Comparison of ENCODE assay signal across 21 mouse cellular contexts in the genomic region with DNA sequence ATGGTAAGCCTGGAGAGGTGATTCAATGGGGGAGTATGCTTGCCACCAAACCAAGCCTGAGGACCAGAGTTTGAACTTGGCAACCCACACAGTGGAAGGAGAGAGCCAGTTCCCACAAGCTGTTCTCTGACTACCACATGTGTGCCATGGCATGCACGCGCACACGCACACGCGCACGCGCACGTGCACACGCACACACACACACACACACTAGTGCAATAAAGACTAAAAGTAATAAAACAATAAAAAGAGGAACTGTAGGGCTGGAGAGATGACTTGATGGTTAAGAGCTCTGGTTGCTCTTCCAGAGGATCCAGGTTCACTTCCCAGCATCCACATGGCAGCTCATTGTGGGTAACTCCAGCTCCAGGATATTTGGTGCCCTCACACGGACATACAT. TPM values are rescaled to one million over a fixed set of nuclear protein-coding genes. Genes with fewer than 3 reads are reported as not detected.
DNase-seq lines count a peak whose midpoint lies in the region; ATAC-seq and TF ChIP-seq lines count a peak whose summit lies in the region.
"Had no signal": no experiment of that assay in that cellular context is flagged by ENCODE, and none has a peak within 500 bp of the region (broad histone marks: within the 10 kb centered on the region; RNA-seq: fewer than 3 reads in every experiment).

No protein-coding gene starts in this region.

- H3K9me3 ChIP-seq in heart, embryonic 10.5 days: no peaks in the 10 kb centered on the region
- H3K9me3 ChIP-seq in heart, embryonic 16.5 days (replicated peaks; ENCODE audit: control insufficient read depth, low read length): peaks cover 3% of the 10 kb centered on the region; the same call in 1 of the 2 replicates
- H3K9me3 ChIP-seq in midbrain, embryonic 10.5 days (replicated peaks): 0 out of 2 replicates have a peak, but pooled peaks cover 3% of the 10 kb centered on the region
- no peaks in the 10 kb centered on the region for H3K9me3 ChIP-seq in midbrain, postnatal 0 days (ENCODE audit: low read length)
- no peaks in the 10 kb centered on the region for H3K9me3 ChIP-seq in limb, embryonic 10.5 days (replicated peaks)
- H3K9me3 ChIP-seq: forebrain, embryonic 13.5 days; hindbrain, embryonic 15.5 days had no signal

- H3K36me3 ChIP-seq in heart, embryonic 10.5 days: no peaks in the 10 kb centered on the region
- no peaks in the 10 kb centered on the region for H3K36me3 ChIP-seq in heart, embryonic 16.5 days (ENCODE audit: control insufficient read depth, insufficient read depth)
- no peaks in the 10 kb centered on the region for H3K36me3 ChIP-seq in midbrain, embryonic 10.5 days
- no peaks in the 10 kb centered on the region for H3K36me3 ChIP-seq in midbrain, postnatal 0 days (ENCODE audit: insufficient read depth, low read length)
- H3K36me3 ChIP-seq in limb, embryonic 10.5 days: no peaks in the 10 kb centered on the region
- H3K36me3 ChIP-seq: embryonic facial prominence, embryonic 13.5 days; hindbrain, embryonic 15.5 days had no signal

- no peak for ATAC-seq in heart, embryonic 16.5 days (replicated peaks; ENCODE audit: extremely low read depth, insufficient read depth, low FRiP score)
- no peak for ATAC-seq in midbrain, postnatal 0 days (ENCODE audit: low FRiP score)
- ATAC-seq: activated CD4-positive, CD25-positive, alpha-beta regulatory T cell, adult 4 months; forebrain, embryonic 13.5 days; inflammation-experienced regulatory T-cells, adult 6 months; Patski had no signal

- no peak overlapping the region for H3K4me2 ChIP-seq in heart, embryonic 16.5 days (ENCODE audit: low read depth, low read length)
- H3K4me2 ChIP-seq in midbrain, postnatal 0 days (ENCODE audit: low read depth, low read length, poor library complexity, severe bottlenecking): no peak overlapping the region
- H3K4me2 ChIP-seq: embryonic facial prominence, embryonic 13.5 days; forebrain, embryonic 13.5 days; hindbrain, embryonic 15.5 days had no signal

- 0 out of 2 replicates have a peak overlapping the region, but pooled peaks have one; percentile 22 for H3K27ac ChIP-seq in heart, embryonic 10.5 days
- H3K27ac ChIP-seq in heart, embryonic 16.5 days (ENCODE audit: low read length): peak overlapping the region; percentile 45
- peak overlapping the region; percentile 49; the same call in 1 of the 2 replicates for H3K27ac ChIP-seq in midbrain, embryonic 10.5 days (replicated peaks)
- no peak overlapping the region for H3K27ac ChIP-seq in midbrain, postnatal 0 days (ENCODE audit: low read depth, low read length)
- peak overlapping the region; percentile 42; the same call in 1 of the 2 replicates for H3K27ac ChIP-seq in limb, embryonic 10.5 days
- H3K27ac ChIP-seq: embryonic facial prominence, embryonic 13.5 days; forebrain, embryonic 13.5 days; gastrocnemius, adult 2 months; hindbrain, embryonic 15.5 days had no signal

- peaks cover 25% of the 10 kb centered on the region for H3K4me1 ChIP-seq in heart, embryonic 10.5 days
- H3K4me1 ChIP-seq in heart, embryonic 16.5 days (ENCODE audit: control insufficient read depth, insufficient read depth, low read length): peaks cover 2% of the 10 kb centered on the region; the same call in 1 of the 2 replicates
- H3K4me1 ChIP-seq in midbrain, embryonic 10.5 days: peaks cover 26% of the 10 kb centered on the region
- H3K4me1 ChIP-seq in midbrain, postnatal 0 days (ENCODE audit: insufficient read depth, low read length): 0 out of 2 replicates have a peak, but pooled peaks cover 2% of the 10 kb centered on the region
- peaks cover 32% of the 10 kb centered on the region for H3K4me1 ChIP-seq in limb, embryonic 10.5 days

- no peak overlapping the region for H3K4me3 ChIP-seq in heart, embryonic 10.5 days
- H3K4me3 ChIP-seq in heart, embryonic 16.5 days (ENCODE audit: low read length): no peak overlapping the region
- H3K4me3 ChIP-seq in midbrain, embryonic 10.5 days: no peak overlapping the region
- H3K4me3 ChIP-seq in midbrain, postnatal 0 days (ENCODE audit: low read depth, low read length): no peak overlapping the region
- H3K4me3 ChIP-seq in limb, embryonic 10.5 days: no peak overlapping the region
- H3K4me3 ChIP-seq: embryonic facial prominence, embryonic 13.5 days; forebrain, embryonic 13.5 days; gastrocnemius, adult 2 months; hindbrain, embryonic 15.5 days had no signal

- intact Hi-C loops in heart, postnatal 25 days (cut with DNase I): no loop called here

- no peak for DNase-seq in heart, embryonic 10.5 days (ENCODE audit: low spot score)
- DNase-seq in heart, adult 11 months: no peak
- DNase-seq in heart, postnatal 25 days (ENCODE audit: low spot score): no peak
- DNase-seq in midbrain, embryonic 10.5 days (ENCODE audit: low spot score): no peak
- no peak for DNase-seq in midbrain, postnatal 0 days (ENCODE audit: low spot score)
- no peak for DNase-seq in limb, embryonic 10.5 days (ENCODE audit: low spot score)
- DNase-seq in lung, postnatal 4 days: no peak
- DNase-seq: cerebellum, adult 11-12 months; cerebellum, adult 9-10 months; cerebellum, postnatal 36 days; gastrocnemius, adult 2 months; gastrocnemius, postnatal 25 days; kidney, adult 8-10 months had no signal

- H3K27me3 ChIP-seq in heart, embryonic 10.5 days (ENCODE audit: insufficient read depth, poor library complexity, severe bottlenecking): no peaks in the 10 kb centered on the region; the same call in 1 of the 2 replicates
- no peaks in the 10 kb centered on the region for H3K27me3 ChIP-seq in heart, embryonic 16.5 days (ENCODE audit: control insufficient read depth, insufficient read depth, low read length)
- H3K27me3 ChIP-seq in midbrain, embryonic 10.5 days (ENCODE audit: low read depth, poor library complexity, severe bottlenecking): no peaks in the 10 kb centered on the region
- H3K27me3 ChIP-seq in midbrain, postnatal 0 days (ENCODE audit: insufficient read depth, low read length): no peaks in the 10 kb centered on the region
- H3K27me3 ChIP-seq in limb, embryonic 10.5 days (ENCODE audit: low read depth, poor library complexity, severe bottlenecking): no peaks in the 10 kb centered on the region
- H3K27me3 ChIP-seq: embryonic facial prominence, embryonic 13.5 days; forebrain, embryonic 13.5 days; hindbrain, embryonic 15.5 days; Patski had no signal

- H3K9ac ChIP-seq in heart, embryonic 16.5 days (ENCODE audit: low read length): no peak overlapping the region
- no peak overlapping the region for H3K9ac ChIP-seq in midbrain, postnatal 0 days (replicated peaks; ENCODE audit: low read length, poor library complexity, severe bottlenecking)
- H3K9ac ChIP-seq: embryonic facial prominence, embryonic 13.5 days; forebrain, embryonic 13.5 days; hindbrain, embryonic 15.5 days had no signal

- no peak for TF ChIP-seq CTCF in midbrain, postnatal 0 days (IDR thresholded peaks at IDR 0.05)

- WGBS in heart, embryonic 10.5 days: 91% methylated on average over 10 of the region's 10 CpGs
- WGBS in heart, embryonic 16.5 days: 93% methylated on average over 10 of the region's 10 CpGs
- WGBS in midbrain, embryonic 10.5 days: 97% methylated on average over 10 of the region's 10 CpGs
- 95% methylated on average over 10 of the region's 10 CpGs for whole genome bisulfite sequencing in midbrain, postnatal 0 days
- 94% methylated on average over 10 of the region's 10 CpGs for WGBS in limb, embryonic 10.5 days

RNA-seq across cellular contexts. Expression of gene Tspan18, which starts 38.6 kb away (rescaled TPM):
- polyA plus RNA-seq in heart, embryonic 10.5 days (2016; fragmentation: Nextera tagmentation; extraction: Ambion mirVana): 64.2 and 67.0 TPM in 2 replicates
- polyA plus RNA-seq in heart, embryonic 16.5 days (2015; fragmentation: Nextera tagmentation; extraction: Ambion mirVana): 28.5 and 33.9 TPM in 2 replicates
- total RNA-seq in heart, postnatal 25 days (2021): 10 to 100 TPM; 15.6 to 18.9 TPM
- 45.0 and 48.4 TPM in 2 replicates for polyA plus RNA-seq in midbrain, embryonic 10.5 days (2016; fragmentation: Nextera tagmentation; extraction: Ambion mirVana)
- total RNA-seq in midbrain, postnatal 0 days (2014; rRNA removed): 19.8 and 21.5 TPM in 2 replicates
- 13.2 and 16.5 TPM in 2 replicates for polyA plus RNA-seq in midbrain, postnatal 0 days (2015; fragmentation: Nextera tagmentation; extraction: Ambion mirVana)
- 9.9 and 13.4 TPM in 2 replicates for polyA plus RNA-seq in limb, embryonic 10.5 days (2016; fragmentation: Nextera tagmentation; extraction: Ambion mirVana)
- total RNA-seq: granulocyte monocyte progenitor cell, adult 5-6 weeks had no signal
- polyA plus RNA-seq: inflammation-experienced regulatory T-cells, adult 6 months had no signal
